Mouse (Mus musculus) adrenal gland, postnatal 4 days (tissue): ENCODE measurements at regions not wholly inside any gene's neighbourhood (a gene's known extent, or its start where the extent isn't known, plus 50 kb on each side); places are given as distances from the start of the nearest gene placed in this dataset.

Experiments used
- DNase-seq, 2 experiments: peaks; one replicate each; pipeline ENCODE4 v3.0.0; 2021 to 2022; ENCODE audit warnings: low spot score in 2 of 2, mixed read lengths in 2 of 2

GRCm38 (mm10) chr17:14540269-14540975, 153.6 kb downstream of the Thbs2 start:
- DNase-seq, result no peak

GRCm38 (mm10) chr17:14539651-14540050, 154.4 kb downstream of the Thbs2 start:
- DNase-seq, result no peak

DNA sequence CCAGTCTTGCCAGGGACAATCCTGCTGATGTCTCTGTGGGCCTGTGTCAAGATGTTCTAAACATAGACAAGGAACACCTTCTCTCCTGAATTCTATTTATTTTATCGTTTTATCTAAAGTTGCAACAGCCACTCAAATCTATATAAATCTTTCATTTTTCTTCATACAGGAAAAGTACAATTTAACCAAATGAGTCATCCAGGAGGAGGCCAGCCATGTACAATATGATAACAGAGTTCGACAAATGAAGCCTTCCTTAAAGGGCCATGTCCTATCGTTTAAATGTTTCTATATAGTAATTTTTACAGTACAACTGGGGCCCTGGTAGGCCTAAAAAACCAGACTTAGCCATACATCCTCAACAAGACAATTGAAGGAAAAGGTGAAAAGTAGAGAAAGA, 154.8 kb downstream of the Thbs2 start:
- no peak for DNase-seq

DNA sequence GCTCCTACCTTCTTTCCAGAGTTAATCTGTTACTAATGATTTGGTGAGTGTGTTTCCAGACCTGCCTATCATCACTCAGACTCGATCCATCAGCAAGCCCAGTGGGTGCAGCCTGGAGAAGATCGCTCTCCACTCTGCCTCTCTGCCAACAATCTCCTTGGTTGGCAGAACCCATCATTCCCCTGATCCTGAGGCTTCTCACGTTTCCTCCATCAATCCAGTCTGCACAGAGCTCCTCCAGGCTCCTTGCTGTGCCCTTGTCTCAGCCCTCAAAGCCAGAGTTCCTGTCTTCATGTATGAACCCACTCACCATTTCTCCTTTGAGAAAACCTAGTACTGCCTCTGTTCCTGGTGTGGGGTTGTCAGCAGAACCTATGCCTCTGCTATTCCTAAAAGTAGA, 155.5 kb downstream of the Thbs2 start:
- DNase-seq, result no peak

DNA sequence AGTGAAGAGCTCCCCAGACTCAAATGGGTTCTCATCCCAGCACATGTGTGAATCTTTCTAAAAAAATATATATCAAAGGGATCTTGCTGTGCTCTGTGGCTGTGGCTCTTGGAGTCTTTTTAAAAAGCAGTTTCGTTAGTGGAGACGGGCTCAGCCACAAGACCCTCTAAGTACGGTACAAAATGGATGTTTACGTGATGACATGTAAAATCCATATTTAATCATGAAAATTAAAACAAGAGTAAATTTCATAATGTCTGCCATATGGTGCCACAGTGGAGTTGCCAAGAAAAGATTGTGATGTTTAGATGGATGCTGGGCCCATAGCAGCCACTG, 161.1 kb downstream of the Thbs2 start:
- DNase-seq, result no peak

GRCm38 (mm10) chr17:14532298-14532978, 161.6 kb downstream of the Thbs2 start:
- no peak for DNase-seq

DNA sequence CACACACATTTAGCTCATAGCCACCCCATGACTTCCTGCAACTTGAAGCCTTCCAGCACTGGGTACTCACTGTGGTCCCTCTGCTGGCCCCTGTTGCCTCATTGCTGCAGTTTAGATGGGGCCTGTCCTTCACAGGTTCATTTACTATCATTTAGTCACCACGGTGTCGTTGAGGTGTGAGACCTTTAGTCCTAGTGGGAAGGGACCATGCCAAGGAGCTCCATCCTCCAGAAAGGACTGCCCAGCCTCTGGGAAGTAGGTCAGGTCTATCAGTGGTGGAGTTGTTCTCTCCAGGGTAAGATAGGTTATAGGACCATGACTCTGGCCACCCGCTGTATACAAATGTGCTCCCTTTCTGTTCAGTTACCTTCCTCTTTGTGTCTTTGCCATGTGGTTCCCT, 162.2 kb downstream of the Thbs2 start:
- DNase-seq, result no peak

- DNase-seq, result no peak
Measured at GRCm38 (mm10) chr17:14527691-14528090, 166.3 kb downstream of the Thbs2 start.

GRCm38 (mm10) chr17:14525255-14525654, 168.8 kb downstream of the Thbs2 start:
- no peak for DNase-seq

GRCm38 (mm10) chr17:14524426-14525236, 169.4 kb downstream of the Thbs2 start:
- DNase-seq, result peak in 1 of 2 experiments; percentile 20

DNA sequence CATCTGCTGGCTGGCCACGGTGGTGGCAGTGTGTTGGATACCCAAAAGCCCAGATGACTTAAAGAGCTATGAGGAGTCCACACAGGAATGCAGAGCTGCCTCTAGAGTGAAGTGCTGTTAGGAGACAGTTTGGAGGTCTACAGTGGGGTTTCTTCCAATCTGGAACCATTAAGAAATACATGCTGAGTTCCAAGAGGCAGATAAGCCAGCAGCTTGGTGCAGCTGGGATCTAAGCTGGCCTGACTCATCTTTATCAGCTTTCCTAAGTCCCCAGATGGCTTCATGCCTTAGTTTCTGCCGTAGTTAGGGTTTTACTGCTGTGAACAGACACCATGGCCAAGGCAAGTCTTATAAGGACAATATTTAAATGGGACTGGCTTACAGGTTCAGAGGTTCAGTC, 172.0 kb downstream of the Thbs2 start:
- no peak for DNase-seq

GRCm38 (mm10) chr17:14520565-14520964, 173.5 kb downstream of the Thbs2 start:
- DNase-seq, result peak in 1 of 2 experiments; percentile 19

GRCm38 (mm10) chr17:14519367-14519766, 174.7 kb downstream of the Thbs2 start:
- no peak for DNase-seq

- no peak for DNase-seq
Measured at GRCm38 (mm10) chr17:14518216-14518615, 175.8 kb downstream of the Thbs2 start.

- DNase-seq, result no peak
Measured at GRCm38 (mm10) chr17:14517368-14517767, 176.7 kb downstream of the Thbs2 start.

DNA sequence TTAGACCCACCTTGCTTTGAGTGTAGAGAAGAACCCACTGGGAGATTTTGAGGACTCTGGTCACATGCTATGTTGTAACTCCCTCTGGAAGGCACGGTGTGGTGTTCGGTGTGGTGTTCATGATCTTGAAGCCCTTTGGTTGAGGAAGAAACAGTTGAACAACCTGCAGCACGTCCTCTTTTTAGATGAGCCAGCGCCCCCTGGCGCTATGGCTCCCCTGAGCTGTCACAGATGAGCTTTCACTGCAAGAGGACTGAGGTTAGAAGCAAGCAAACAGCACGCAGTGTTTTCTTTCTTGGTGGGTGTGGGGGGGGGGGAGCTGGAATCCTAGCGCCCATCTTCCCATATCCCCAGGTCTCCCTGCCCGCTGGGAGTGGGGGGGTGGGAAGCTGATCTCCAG, 177.9 kb downstream of the Thbs2 start:
- DNase-seq, result no peak

GRCm38 (mm10) chr17:14513454-14513853, 180.6 kb downstream of the Thbs2 start:
- DNase-seq, result no peak

GRCm38 (mm10) chr17:14510486-14510885, 183.5 kb downstream of the Thbs2 start:
- DNase-seq, result no peak

GRCm38 (mm10) chr17:14507111-14507510, 186.9 kb downstream of the Thbs2 start:
- no peak for DNase-seq

- no peak for DNase-seq
Measured at GRCm38 (mm10) chr17:14506123-14506522, 187.9 kb downstream of the Thbs2 start.

DNA sequence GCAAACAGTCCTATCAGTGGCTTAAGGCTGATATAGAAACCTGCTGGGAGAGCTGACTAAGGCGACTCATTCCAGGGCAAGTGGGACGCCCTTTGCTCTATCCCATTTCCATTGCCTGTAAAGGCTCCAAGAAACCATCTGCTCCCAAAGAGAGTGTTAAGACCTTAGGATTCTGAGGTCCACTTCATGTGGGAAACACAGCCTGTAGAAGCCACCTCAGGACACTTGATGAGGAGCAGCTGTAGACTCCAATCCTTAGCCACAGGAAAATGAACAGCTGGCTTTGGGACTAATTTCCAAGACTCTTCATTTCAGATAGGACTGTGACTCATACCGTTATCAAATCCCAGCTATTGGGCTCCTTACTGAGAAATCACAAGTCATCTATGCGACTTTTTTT, 188.6 kb downstream of the Thbs2 start:
- no peak for DNase-seq

DNA sequence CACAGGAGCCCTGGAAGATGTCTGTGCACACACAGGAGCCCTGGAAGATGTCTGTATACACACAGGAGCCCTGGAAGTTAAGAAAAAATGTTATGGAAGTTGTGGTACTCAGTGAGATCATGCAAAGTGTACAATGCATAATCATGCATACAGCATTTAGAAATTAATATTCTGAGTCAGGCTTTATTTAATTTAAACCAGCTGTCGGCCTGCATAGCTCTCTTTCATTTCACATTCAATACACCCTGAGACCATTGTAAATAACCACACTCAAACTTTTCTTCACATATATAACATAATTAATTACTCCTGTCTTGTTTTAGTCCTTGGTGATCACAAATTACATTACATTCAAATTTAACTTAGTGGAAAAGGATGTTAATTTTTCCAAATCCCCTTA, 190.4 kb downstream of the Thbs2 start:
- DNase-seq, result no peak
